Mouse (Mus musculus): ENCODE data around the gene Cgref1. TPM values are rescaled to one million over a fixed set of nuclear protein-coding genes. Genes with fewer than 3 reads are reported as not detected.

The Cgref1 gene
- polyA plus RNA-seq, 1 experiment from 2014 or later, result 89.1 TPM

GRCm38 (mm10) chr5:30921256-30922033 lies 23.9 kb downstream of the Cgref1 start, which contains the start of gene Khk:
Khk (plus strand) TSS chr5:30921431.
- under 1% methylated on average over 34 of the region's 40 CpGs for WGBS
- no peaks in the 10 kb centered on the region for H3K36me3 ChIP-seq (ENCODE audit: control insufficient read depth, insufficient read depth, low read length)

GRCm38 (mm10) chr5:30920621-30921020 lies 24.8 kb downstream of the Cgref1 start:
- ATAC-seq, result peak; percentile 3
- 68% methylated on average over 19 of the region's 19 CpGs for WGBS
- H3K9ac ChIP-seq (ENCODE audit: low read depth, low read length), result peak overlapping the region; percentile 5; the same call in 1 of the 2 replicates
- peaks cover 19% of the 10 kb centered on the region for H3K4me1 ChIP-seq (ENCODE audit: control insufficient read depth, insufficient read depth, low read depth, low read length)
- H3K4me2 ChIP-seq (ENCODE audit: low read length), result peak overlapping the region; percentile 77
- no peak overlapping the region for H3K4me3 ChIP-seq (ENCODE audit: low read length)
- no peak overlapping the region for H3K27ac ChIP-seq (ENCODE audit: low read depth, low read length)
- H3K36me3 ChIP-seq (ENCODE audit: control insufficient read depth, insufficient read depth, low read length), result no peaks in the 10 kb centered on the region
- no peaks in the 10 kb centered on the region for H3K27me3 ChIP-seq (replicated peaks; ENCODE audit: control insufficient read depth, insufficient read depth, low read length)
- no peaks in the 10 kb centered on the region for H3K9me3 ChIP-seq (ENCODE audit: control insufficient read depth, low read length)

More at GRCm38 (mm10) chr5:30921256-30922033, 23.9 kb downstream of the Cgref1 start, which contains the start of gene Khk:
- Histone ChIP-seq H3K4me2 (ENCODE audit: low read length) (peak within 1 kb of the TSS; percentile 77), H3K4me1 (ENCODE audit: control insufficient read depth, insufficient read depth, low read depth, low read length) (peaks cover 14% of the 10 kb centered on the region), H3K9ac (ENCODE audit: low read depth, low read length) (peak within 1 kb of the TSS; percentile 72), H3K9me3 (ENCODE audit: control insufficient read depth, low read length) (no peaks in the 10 kb centered on the region), H3K27ac (ENCODE audit: low read depth, low read length) (peak within 1 kb of the TSS; percentile 76), H3K27me3 (replicated peaks; ENCODE audit: control insufficient read depth, insufficient read depth, low read length) (no peaks in the 10 kb centered on the region), H3K4me3 (ENCODE audit: low read length) (peak within 1 kb of the TSS; percentile 57)
- ATAC-seq, result peak; percentile 80

- Histone ChIP-seq H3K4me1 (ENCODE audit: control insufficient read depth, insufficient read depth, low read depth, low read length) (peaks cover 23% of the 10 kb centered on the region), H3K9ac (ENCODE audit: low read depth, low read length) (no peak overlapping the region), H3K27ac (ENCODE audit: low read depth, low read length) (no peak overlapping the region), H3K36me3 (ENCODE audit: control insufficient read depth, insufficient read depth, low read length) (no peaks in the 10 kb centered on the region), H3K4me2 (ENCODE audit: low read length) (no peak overlapping the region), H3K4me3 (ENCODE audit: low read length) (no peak overlapping the region), H3K27me3 (replicated peaks; ENCODE audit: control insufficient read depth, insufficient read depth, low read length) (no peaks in the 10 kb centered on the region), H3K9me3 (ENCODE audit: control insufficient read depth, low read length) (no peaks in the 10 kb centered on the region)
- no peak for ATAC-seq
- WGBS, result 64% methylated on average over 11 of the region's 11 CpGs
Measured at GRCm38 (mm10) chr5:30919831-30920614, 25.4 kb downstream of the Cgref1 start.

GRCm38 (mm10) chr5:30918691-30919090 lies 26.7 kb downstream of the Cgref1 start:
- no peak overlapping the region for H3K4me2 ChIP-seq (ENCODE audit: low read length)
- no peaks in the 10 kb centered on the region for H3K27me3 ChIP-seq (replicated peaks; ENCODE audit: control insufficient read depth, insufficient read depth, low read length)
- peaks cover 24% of the 10 kb centered on the region for H3K4me1 ChIP-seq (ENCODE audit: control insufficient read depth, insufficient read depth, low read depth, low read length)
- WGBS, result 76% methylated on average over 8 of the region's 8 CpGs
- no peak for ATAC-seq
- no peak overlapping the region for H3K4me3 ChIP-seq (ENCODE audit: low read length)
- H3K27ac ChIP-seq (ENCODE audit: low read depth, low read length), result no peak overlapping the region
- H3K9ac ChIP-seq (ENCODE audit: low read depth, low read length), result no peak overlapping the region
- no peaks in the 10 kb centered on the region for H3K9me3 ChIP-seq (ENCODE audit: control insufficient read depth, low read length)
- no peaks in the 10 kb centered on the region for H3K36me3 ChIP-seq (ENCODE audit: control insufficient read depth, insufficient read depth, low read length)

GRCm38 (mm10) chr5:30917891-30918670 lies 27.3 kb downstream of the Cgref1 start:
- Histone ChIP-seq H3K9ac (ENCODE audit: low read depth, low read length) (no peak overlapping the region), H3K36me3 (ENCODE audit: control insufficient read depth, insufficient read depth, low read length) (no peaks in the 10 kb centered on the region), H3K4me2 (ENCODE audit: low read length) (no peak overlapping the region), H3K27ac (ENCODE audit: low read depth, low read length) (no peak overlapping the region), H3K9me3 (ENCODE audit: control insufficient read depth, low read length) (no peaks in the 10 kb centered on the region), H3K27me3 (replicated peaks; ENCODE audit: control insufficient read depth, insufficient read depth, low read length) (no peaks in the 10 kb centered on the region), H3K4me1 (ENCODE audit: control insufficient read depth, insufficient read depth, low read depth, low read length) (peaks cover 29% of the 10 kb centered on the region), H3K4me3 (ENCODE audit: low read length) (no peak overlapping the region)
- 86% methylated on average over 28 of the region's 31 CpGs for WGBS
- ATAC-seq, result no peak

- WGBS, result 83% methylated on average over 11 of the region's 11 CpGs
- no peak overlapping the region for H3K27ac ChIP-seq (ENCODE audit: low read depth, low read length)
- no peak for ATAC-seq
- H3K4me1 ChIP-seq (ENCODE audit: control insufficient read depth, insufficient read depth, low read depth, low read length), result peaks cover 24% of the 10 kb centered on the region
- H3K4me2 ChIP-seq (ENCODE audit: low read length), result no peak overlapping the region
- H3K9me3 ChIP-seq (ENCODE audit: control insufficient read depth, low read length), result no peaks in the 10 kb centered on the region
- H3K27me3 ChIP-seq (replicated peaks; ENCODE audit: control insufficient read depth, insufficient read depth, low read length), result no peaks in the 10 kb centered on the region
- H3K9ac ChIP-seq (ENCODE audit: low read depth, low read length), result no peak overlapping the region
- H3K36me3 ChIP-seq (ENCODE audit: control insufficient read depth, insufficient read depth, low read length), result no peaks in the 10 kb centered on the region
- no peak overlapping the region for H3K4me3 ChIP-seq (ENCODE audit: low read length)
Measured at GRCm38 (mm10) chr5:30917348-30917747, 28.0 kb downstream of the Cgref1 start.

GRCm38 (mm10) chr5:30916841-30917240 lies 28.6 kb downstream of the Cgref1 start:
- Histone ChIP-seq H3K4me2 (ENCODE audit: low read length) (no peak overlapping the region), H3K27me3 (replicated peaks; ENCODE audit: control insufficient read depth, insufficient read depth, low read length) (no peaks in the 10 kb centered on the region), H3K27ac (ENCODE audit: low read depth, low read length) (no peak overlapping the region), H3K4me1 (ENCODE audit: control insufficient read depth, insufficient read depth, low read depth, low read length) (peaks cover 20% of the 10 kb centered on the region), H3K4me3 (ENCODE audit: low read length) (no peak overlapping the region), H3K36me3 (ENCODE audit: control insufficient read depth, insufficient read depth, low read length) (no peaks in the 10 kb centered on the region), H3K9ac (ENCODE audit: low read depth, low read length) (no peak overlapping the region), H3K9me3 (ENCODE audit: control insufficient read depth, low read length) (no peaks in the 10 kb centered on the region)
- WGBS, result 89% methylated on average over 9 of the region's 9 CpGs
- ATAC-seq, result no peak

- Histone ChIP-seq H3K4me1 (ENCODE audit: control insufficient read depth, insufficient read depth, low read depth, low read length) (peaks cover 19% of the 10 kb centered on the region), H3K4me3 (ENCODE audit: low read length) (no peak overlapping the region), H3K4me2 (ENCODE audit: low read length) (peak overlapping the region; percentile 42), H3K36me3 (ENCODE audit: control insufficient read depth, insufficient read depth, low read length) (no peaks in the 10 kb centered on the region), H3K9me3 (ENCODE audit: control insufficient read depth, low read length) (no peaks in the 10 kb centered on the region), H3K27ac (ENCODE audit: low read depth, low read length) (peak overlapping the region; percentile 60), H3K9ac (ENCODE audit: low read depth, low read length) (peak overlapping the region; percentile 15; the same call in 1 of the 2 replicates), H3K27me3 (replicated peaks; ENCODE audit: control insufficient read depth, insufficient read depth, low read length) (no peaks in the 10 kb centered on the region)
- WGBS, result 5% methylated on average over 7 of the region's 7 CpGs
- peak; percentile 86 for ATAC-seq
Measured at GRCm38 (mm10) chr5:30915974-30916433, 29.4 kb downstream of the Cgref1 start.

Data from hindbrain, embryonic 16.5 days (tissue).